Mouse (Mus musculus): ENCODE measurements around the gene Olfr458.

GRCm38 (mm10) chr6:42447381-42447780 is 17.6 kb downstream of the Olfr458 start:
- TF ChIP-seq POLR2A (IDR thresholded peaks at IDR 0.05; ENCODE audit: extremely low read depth, insufficient read depth, low read length) (no peak), CTCF (IDR thresholded peaks at IDR 0.05; ENCODE audit: low read depth, low read length) (no peak)
